Mouse (Mus musculus): ENCODE data around the gene Fstl4.
"Not testable (repeated sequence)": the region's sequence is repeated elsewhere in the genome, so short reads cannot be mapped to it uniquely, and the experiment has no call there.

Gene Fstl4

DNA sequence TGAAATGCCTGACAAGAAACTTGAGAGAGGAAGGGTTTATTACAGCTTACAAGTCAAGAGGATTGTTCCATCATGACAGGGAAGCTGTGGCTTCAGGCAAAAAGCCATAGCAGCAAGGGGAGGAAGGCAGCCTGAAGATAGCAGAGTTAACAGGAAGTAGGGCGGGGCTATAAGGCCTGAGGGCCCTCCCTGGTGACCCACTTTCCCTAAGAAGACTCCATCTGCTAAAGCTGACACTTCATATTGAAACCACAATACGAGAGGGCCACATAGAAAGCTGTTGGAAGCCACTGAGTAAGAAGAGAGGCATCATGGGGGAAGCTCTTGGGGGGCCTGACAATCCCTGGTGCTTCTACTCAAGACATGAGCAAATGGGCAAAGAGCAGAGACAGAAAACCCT, 364.2 kb downstream of the Fstl4 start:
- DNase-seq (ENCODE audit: extremely low spot score, low spot score), result no peak

- no peak for DNase-seq (ENCODE audit: extremely low spot score, low spot score)
Measured at GRCm38 (mm10) chr11:53132406-53133035, 368.1 kb downstream of the Fstl4 start.

DNA sequence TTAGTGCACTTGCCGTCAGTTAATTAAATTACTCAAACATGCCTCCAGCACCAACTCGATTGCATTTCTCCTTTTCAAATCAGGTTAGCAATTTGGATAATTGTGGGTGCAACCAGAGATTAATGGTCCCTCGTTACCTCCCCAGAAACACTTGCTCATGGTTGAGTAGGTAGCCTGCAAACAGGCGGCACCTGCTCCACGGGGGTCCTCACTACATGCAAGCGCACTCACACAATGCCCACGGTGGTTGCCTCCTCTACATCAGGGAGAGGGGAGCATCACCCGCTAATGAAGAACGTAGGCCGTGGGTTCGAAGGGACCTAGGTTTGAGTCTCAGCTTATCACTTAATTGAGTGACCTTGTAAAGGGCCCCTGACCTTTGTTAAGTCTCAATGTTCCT, 371.9 kb downstream of the Fstl4 start:
- DNase-seq (ENCODE audit: extremely low spot score, low spot score), result no peak

- DNase-seq (ENCODE audit: extremely low spot score, low spot score), result no peak
Measured at GRCm38 (mm10) chr11:53137381-53137780, 372.9 kb downstream of the Fstl4 start.

DNA sequence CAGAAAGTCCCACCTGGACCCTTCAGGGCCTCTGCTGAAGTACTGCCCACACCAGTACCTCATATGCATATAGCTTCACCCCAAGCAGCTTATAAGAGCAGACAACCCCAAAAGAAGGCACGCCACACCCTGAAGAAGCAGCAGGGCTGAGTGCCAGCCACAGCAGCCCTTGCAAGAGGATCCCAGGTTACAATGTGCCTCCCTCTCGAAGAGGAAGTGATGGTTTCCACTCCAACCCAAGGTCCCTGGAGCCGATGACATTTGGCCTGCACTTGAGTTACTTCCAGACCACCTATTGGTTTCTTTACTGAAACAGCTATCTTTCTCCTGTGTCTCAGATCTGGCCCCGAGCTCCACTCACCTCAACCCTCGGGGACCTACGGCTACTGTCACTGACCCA, 373.8 kb downstream of the Fstl4 start:
- no peak for DNase-seq (ENCODE audit: extremely low spot score, low spot score)

- no peak for DNase-seq (ENCODE audit: extremely low spot score, low spot score)
Measured at GRCm38 (mm10) chr11:53139666-53140065, 375.2 kb downstream of the Fstl4 start.

GRCm38 (mm10) chr11:53140196-53140595, 375.8 kb downstream of the Fstl4 start:
- DNase-seq (ENCODE audit: extremely low spot score, low spot score), result no peak

- no peak for DNase-seq (ENCODE audit: extremely low spot score, low spot score)
Measured at GRCm38 (mm10) chr11:53140722-53141400, 376.4 kb downstream of the Fstl4 start.

DNA sequence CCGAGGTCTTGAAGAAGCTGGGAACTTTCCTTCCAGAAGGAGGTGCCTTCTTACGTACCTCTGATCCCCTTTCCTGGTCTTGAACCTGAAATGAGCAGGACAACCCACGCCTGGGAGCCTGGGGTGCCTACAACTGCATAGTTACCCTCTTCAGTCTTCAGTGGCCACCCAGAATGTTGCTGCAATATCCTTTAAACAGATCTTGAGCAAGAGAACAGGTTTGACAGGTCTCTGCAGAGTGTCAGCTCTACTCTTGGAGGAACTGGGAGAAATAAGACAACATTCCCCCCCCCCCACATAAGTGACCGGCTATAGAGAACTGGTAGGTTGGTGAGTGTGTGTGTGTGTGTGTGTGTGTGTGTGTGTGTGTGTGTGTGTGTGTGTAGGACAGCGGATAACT, 379.1 kb downstream of the Fstl4 start:
- no peak for DNase-seq (ENCODE audit: extremely low spot score, low spot score)

GRCm38 (mm10) chr11:53144506-53144905, 380.1 kb downstream of the Fstl4 start:
- DNase-seq (ENCODE audit: extremely low spot score, low spot score), result no peak

DNA sequence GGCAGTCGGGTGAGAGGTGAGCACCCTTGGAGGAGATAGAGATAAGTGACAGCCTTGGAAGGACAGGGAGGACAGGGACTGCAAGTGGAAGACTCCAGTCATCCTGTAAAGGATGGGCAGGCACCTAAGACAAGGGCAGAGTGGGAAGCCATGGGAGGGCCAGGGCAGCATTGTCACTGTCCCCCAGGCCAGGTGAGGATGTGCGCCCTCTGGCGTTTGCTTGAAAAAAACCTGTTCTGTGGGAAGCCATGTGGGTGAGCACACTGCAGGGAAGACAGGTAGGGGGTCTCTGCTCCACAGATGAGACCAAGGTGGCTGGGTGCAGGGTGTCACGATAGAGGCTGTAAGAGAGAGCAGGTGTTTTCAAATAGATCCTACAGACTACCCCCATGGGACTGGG, 381.9 kb downstream of the Fstl4 start:
- DNase-seq (ENCODE audit: extremely low spot score, low spot score), result peak; percentile 34

- DNase-seq (ENCODE audit: extremely low spot score, low spot score), result no peak
Measured at GRCm38 (mm10) chr11:53156463-53156862, 392.0 kb downstream of the Fstl4 start.

- DNase-seq (ENCODE audit: extremely low spot score, low spot score), result no peak
Measured at GRCm38 (mm10) chr11:53157621-53158259, 393.3 kb downstream of the Fstl4 start.

- no peak for DNase-seq (ENCODE audit: extremely low spot score, low spot score)
Measured at GRCm38 (mm10) chr11:53162385-53162784, 398.0 kb downstream of the Fstl4 start.

DNA sequence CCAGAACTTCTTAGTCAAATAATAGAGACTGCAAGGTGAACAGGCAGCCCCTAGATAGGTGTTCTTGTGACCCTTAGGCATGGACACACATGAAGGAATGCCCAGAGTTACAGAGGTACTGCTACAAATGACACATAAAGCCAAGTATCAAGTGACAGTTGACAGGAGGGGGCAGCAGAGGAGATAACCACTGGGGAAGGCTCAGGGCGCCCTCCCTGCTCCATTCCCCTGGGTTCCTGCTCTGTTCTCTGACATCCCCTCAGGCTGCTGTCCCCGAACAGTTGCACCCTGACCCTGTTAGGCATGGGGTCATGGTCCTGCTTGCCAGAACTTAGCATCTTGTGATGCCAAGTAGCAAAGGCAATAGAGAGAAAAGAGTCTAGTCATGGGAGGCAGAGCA, 402.0 kb downstream of the Fstl4 start:
- no peak for DNase-seq (ENCODE audit: extremely low spot score, low spot score)

DNA sequence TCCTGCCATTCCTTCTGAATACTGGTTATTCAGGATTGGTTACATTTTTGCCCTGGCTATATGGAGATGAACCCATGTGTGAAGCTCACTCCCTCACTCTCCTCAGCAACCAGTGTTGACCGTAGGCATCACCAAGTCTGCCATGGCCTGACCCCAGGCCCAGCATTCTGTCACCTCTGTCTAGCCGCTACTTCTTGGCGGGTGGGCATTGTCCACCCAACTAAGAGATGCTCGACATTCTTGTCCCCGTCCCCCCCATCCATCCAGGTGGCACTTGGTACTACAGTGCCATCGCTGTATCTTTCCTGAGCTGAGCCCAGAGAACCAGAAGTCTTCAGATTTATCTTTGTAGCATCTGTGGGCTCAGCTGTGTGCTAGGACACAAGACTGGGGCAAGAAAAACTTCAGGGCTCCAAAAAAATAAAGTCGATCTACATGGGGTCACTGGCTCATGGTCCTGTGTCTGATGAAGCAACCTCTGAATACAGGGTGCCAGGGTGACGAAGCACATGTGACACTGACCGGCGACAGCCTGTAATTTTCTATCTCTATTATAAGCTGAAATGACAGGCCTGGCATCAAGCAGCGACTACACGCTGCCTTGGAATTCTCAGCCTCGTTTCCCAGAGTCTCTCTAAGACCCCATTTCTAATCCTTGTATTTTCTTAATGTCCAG, 417.9 kb downstream of the Fstl4 start:
- no peak for DNase-seq (ENCODE audit: extremely low spot score, low spot score)

DNA sequence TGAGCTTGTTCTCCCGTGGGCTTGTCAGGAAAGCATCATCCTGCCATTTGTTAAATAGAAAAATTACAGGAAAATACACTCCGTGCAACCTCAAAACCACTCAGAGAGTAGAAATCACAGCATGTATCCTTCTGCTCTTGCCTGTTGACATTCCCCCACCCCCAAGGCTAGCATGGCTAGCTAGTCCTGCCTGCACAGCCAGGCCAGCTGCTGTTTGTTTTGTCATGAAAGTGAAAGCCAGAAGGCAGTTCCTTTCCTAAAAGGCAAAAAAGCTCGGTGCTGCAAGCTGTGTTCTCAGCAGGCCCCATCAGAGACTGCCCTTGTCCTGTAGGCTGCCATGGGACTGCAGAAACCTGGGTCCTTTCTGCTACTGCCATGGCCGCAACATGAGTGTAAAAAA, 418.4 kb downstream of the Fstl4 start:
- DNase-seq (ENCODE audit: extremely low spot score, low spot score), result peak; percentile 22

DNA sequence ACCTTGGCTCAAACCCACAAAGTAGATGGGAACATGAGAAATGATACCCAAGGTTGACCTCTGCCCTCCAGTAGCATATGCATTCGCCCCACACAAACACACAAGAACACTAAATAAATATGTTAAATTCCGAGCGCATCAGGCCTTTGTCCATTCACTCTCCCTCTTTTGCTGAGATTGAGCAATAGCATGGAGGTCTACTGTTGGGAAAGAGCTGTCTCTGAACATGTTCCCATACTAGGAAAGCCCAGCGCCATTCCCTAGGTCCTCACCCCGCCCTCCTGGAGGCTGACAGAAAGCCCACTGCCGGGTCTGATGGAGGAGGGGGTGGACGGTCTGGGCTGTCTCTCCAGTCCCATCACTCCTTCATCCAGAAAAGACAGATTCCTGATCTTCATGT, 419.6 kb downstream of the Fstl4 start:
- no peak for DNase-seq (ENCODE audit: extremely low spot score, low spot score)

GRCm38 (mm10) chr11:53184698-53185097, 420.3 kb downstream of the Fstl4 start:
- no peak for DNase-seq (ENCODE audit: extremely low spot score, low spot score)

DNA sequence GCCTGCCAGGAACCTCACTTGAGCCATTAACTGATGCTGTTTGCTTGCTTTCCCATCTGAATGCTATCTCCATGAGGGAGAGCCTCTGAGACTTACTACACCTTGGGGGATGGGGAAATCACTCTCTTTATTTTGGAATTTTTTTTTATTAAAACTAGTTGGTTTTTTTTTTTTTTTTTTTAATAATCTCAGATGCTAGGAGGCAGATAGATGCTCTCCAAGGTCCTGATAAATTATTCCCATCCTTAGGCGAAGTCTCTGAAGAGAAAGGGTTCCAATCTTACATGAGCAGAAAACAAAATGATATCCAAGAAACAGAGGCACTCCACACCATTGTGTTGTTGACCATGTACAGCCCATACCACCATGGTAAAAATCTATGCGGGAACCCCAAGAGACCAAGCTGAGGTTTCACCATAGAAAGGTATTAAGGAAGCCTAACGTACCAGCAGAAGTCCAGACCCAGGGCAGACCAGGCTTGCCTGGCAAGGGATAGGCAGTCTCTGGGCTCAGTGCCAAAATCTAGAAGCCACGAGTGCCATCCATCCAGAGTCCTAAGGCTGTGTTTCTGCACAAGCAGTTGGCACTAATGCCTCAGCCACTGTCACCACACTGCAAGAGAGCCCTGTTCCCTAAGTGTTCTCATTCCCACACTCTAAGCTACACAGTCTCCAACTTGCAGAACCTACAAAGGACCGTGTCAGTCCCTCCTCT, 423.1 kb downstream of the Fstl4 start:
- no peak for DNase-seq (ENCODE audit: extremely low spot score, low spot score)

GRCm38 (mm10) chr11:53196551-53196950, 432.1 kb downstream of the Fstl4 start:
- DNase-seq (ENCODE audit: extremely low spot score, low spot score), result not testable (repeated sequence)

GRCm38 (mm10) chr11:53197111-53197510, 432.7 kb downstream of the Fstl4 start:
- DNase-seq (ENCODE audit: extremely low spot score, low spot score), result no peak

Data from neural tube, embryonic 10.5 days (tissue).